Mouse (Mus musculus) G1E (cell line): ENCODE data around the gene C77080.

ENCODE experiments used
- CTCF ChIP-seq: IDR thresholded peaks from 2 replicates; pipeline ENCODE4 v1.5.1; 2012; ENCODE audit warnings: low read depth, low read length, inconsistent platforms, mixed read lengths
- GATA1 ChIP-seq: IDR thresholded peaks from 2 replicates; pipeline ENCODE4 v1.6.1; 2012; ENCODE audit warnings: borderline replicate concordance, low read length, inconsistent platforms, mixed read lengths
- POLR2AphosphoS5 ChIP-seq: IDR thresholded peaks from 2 replicates; pipeline ENCODE4 v1.6.1; 2012; ENCODE audit warnings: low read depth, low read length, inconsistent platforms; ENCODE audit not compliant: insufficient replicate concordance
- TAL1 ChIP-seq: conservative IDR thresholded peaks from 2 replicates; pipeline ENCODE4 v1.6.1; 2012; ENCODE audit warnings: low read depth, low read length, inconsistent platforms, mixed read lengths

DNA sequence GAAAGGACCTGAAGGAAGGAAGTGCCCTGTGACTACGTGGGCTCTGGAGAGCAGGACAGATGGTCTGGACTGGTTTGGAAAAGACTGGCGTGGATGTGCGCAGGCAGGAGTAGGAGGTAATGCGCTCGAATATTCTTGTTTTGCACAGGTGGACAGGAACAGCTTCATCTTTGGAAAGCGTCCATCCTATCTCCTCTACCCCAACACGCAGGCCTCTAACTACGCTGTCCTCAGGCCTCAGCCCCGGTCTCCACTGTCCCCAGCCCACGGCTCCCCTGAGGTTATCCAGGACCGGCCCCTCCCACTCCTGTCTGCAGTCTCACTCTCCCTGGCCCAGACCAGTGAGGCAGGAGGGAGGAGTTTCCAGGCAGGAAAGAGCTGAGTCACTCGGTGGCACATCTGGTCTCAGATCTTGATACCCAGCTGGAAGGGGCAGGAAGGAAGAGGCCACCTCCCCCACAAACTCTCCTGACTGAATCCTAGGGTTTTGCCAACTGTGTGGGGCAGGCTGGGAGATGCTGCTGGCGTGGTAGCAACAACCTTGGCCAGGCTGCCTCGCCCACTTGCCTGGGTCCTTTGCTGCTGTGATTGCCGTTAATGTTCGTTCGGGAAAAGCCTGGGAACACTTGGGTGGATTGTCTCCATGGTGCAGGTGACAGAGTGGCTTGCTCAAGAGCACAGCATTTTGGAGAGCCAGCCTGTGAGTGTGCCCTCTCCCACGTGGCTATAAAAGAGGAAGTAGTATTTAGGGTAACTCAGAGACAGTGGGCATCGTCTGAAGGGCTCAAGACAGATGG, 2.2 kb upstream of the C77080 start:
- TF ChIP-seq GATA1 = no peak
- TF ChIP-seq CTCF = no peak
- no peak for TF ChIP-seq POLR2AphosphoS5
- no peak; the same call in 1 of the 2 replicates for TF ChIP-seq TAL1
